Mouse (Mus musculus): ENCODE results near the gene Fabp3.

The Fabp3 gene

GRCm38 (mm10) chr4:130294513-130294912 lies 13.9 kb upstream of the Fabp3 start:
- DNase-seq (ENCODE audit: low spot score in 2 of 2), result no peak

GRCm38 (mm10) chr4:130295047-130295745 lies 13.2 kb upstream of the Fabp3 start:
- DNase-seq (ENCODE audit: low spot score in 2 of 2), result no peak

DNA sequence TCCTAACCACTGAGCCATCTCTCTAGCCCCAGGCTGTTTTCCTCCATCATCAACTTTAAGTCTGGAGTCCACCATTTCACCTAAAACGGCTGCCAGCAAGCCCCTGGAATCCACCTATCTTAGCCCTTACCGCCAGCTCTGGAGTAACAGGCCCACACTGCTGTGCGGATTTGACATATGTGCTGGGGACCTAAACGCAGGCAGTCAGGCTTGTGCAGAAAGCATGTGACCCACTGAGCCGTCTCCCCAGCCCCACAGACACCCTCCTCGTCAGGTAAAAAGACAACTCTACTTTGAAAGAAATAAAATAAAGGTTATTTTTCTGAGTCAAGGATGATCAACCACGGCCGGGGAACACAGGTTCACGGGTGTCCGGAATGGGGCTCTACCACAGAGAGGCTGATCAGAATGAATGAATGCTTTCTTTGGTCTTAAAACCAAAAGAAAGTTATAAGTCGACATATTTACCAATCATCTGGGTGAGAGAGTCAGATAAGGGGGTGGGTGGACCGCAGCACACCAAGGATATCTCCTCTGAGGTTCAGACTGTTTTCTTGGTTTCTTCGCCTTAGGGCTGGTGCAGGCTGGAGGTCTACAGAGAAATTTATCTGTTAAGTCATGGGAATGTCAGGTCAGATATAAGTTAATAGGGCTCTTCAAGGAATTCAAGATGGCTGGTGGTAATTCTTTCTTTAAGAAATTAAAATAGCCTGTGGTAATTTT lies 12.0 kb upstream of the Fabp3 start:
- no peak for DNase-seq (ENCODE audit: low spot score in 2 of 2)

DNA sequence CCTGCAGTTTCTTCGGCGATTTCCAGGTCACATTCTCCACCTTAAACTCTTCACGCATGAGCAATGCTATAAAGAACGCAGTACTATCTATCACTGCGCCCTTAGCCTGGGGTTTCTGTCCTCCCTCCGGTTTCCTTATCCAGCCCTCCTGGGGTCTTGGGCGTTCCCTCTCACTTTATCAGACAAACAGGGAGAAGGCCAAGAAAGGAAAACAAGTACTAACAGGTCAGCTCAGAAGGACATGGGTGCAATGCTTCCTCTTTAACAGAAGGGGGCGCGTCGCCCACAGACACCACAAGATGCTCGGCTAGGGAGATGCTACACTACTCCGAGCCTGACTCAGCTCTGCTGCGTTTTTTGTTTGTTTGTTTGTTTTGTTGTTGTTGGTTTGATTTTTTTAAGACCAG lies 11.3 kb upstream of the Fabp3 start:
- DNase-seq (ENCODE audit: low spot score in 2 of 2), result no peak

- DNase-seq (ENCODE audit: low spot score in 2 of 2), result no peak
These were observed 9.3 kb upstream of the Fabp3 start for GRCm38 (mm10) chr4:130298877-130299628.

DNA sequence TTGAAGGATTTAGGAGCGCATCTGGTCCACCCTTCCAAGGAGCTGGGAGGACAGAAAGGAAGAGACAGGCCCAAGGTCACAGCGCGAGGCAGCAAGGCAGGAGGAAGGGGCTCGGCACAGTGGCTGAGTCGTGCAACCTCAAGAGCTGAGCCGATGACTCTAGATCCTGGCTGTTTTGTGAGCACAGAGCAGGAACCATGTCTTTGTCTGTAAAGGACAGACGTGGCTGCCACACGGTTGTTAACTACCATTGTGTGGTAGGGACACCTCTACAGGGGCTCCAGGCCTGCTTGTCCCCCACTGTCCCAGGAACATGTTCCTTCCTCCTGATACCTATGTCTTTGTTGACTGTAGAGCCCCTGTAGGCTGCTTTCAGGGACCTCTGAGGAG lies 8.8 kb upstream of the Fabp3 start:
- no peak for DNase-seq (ENCODE audit: low spot score in 2 of 2)

GRCm38 (mm10) chr4:130302285-130302870 lies 6.0 kb upstream of the Fabp3 start:
- no peak for DNase-seq (ENCODE audit: low spot score in 2 of 2)

GRCm38 (mm10) chr4:130304746-130305145 lies 3.6 kb upstream of the Fabp3 start:
- no peak for DNase-seq (ENCODE audit: low spot score in 2 of 2)

DNA sequence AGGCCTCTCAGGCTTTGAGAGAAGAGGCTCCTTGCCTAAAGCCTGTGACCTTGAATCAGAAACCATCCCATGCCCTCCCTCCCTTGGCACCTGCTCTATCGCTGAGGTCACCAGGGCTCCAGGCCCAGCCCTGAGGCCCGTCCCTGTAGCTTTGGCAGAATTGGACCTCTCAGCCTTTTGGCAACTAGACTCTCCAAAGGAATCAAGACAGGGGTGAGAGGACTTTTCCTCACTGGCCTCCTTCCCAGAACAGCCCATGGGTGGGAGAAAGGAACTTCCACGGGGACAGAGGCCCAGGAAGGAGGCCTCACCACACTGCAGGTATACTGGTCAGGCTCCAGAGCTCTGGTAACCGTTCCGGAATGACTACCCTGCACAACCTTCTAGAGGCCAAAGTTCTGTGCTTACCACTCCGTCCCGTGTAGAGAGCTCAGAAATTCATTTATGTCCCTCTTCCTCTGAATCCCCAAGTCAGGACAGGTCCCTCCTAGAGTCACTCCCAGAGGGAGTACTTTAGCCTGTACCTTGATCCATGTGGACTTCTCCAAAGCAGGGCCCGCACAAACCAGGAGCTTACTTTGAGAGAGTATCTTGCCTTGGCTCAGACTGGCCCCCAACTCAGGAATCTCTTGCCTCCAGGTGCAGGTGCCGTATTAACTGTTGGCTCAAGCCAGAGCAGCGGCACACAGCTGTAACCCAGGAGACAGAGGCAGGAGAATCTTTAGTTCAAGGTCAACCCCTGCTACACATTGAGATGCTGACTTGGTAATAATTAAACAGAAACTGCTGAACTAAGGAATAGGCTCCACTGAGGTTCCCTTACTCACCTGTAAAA lies 1.4 kb upstream of the Fabp3 start:
- no peak for DNase-seq (ENCODE audit: low spot score in 2 of 2)

DNA sequence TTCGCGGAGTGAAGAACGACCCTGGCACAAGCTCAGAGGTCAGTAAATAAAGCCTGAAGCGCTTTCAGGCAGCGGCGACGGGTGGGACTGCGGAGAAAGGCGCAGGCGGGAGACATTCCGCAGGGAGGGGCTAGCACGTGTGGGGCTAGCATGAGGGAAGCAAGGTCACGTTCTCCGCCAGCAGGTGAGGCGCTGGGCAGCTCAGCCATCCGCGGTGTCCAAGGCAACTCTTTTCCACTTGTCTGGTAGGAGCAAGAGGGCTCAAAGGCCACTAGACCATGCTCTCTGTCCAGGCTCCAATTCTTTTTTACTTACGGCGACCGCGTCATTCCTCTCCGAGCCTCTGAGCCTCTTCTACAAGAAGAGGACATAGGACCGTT lies 554 bp upstream of the Fabp3 start:
- DNase-seq (ENCODE audit: low spot score in 2 of 2), result peak; percentile 54 to 57

DNA sequence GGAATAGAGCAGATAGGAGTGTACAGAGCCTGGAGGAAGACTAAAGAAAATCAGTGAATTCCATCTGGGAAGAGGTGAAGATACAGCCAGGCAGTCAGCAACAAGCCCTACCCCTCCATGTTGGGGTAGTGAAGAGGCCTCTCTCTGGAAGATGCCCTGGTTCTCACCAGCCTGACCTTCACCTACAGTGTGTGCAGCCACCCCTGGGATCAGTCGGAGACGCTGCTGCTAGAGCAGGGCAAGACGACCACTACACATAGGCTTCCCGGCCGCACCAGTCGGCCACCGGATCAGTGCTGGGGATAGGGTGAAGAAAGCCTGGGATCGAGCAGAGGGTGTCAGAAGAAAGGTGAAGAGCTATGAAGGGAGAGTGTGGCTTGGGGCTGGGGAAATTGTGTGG lies 859 bp downstream of the Fabp3 start:
- DNase-seq (ENCODE audit: low spot score in 2 of 2), result no peak

DNA sequence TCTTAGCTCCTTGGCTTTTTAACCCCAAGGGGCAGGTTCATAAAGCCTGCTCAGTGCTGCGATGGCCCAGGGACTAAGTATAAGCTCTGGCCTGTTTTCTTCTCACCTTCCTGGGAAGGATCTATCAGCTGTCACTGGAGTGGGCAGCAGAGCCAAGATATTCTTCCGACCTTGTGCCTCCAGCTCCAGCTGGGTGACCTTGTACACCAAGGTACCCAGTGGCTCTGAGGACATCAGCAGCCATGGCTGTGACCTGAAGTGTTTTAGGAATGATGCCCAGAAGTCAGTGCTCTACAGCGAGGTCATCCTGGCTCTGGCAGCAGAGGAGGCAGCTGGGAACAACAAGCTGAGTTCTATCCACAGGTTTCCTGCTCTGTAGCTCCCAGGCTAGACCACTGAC lies 4.1 kb downstream of the Fabp3 start:
- DNase-seq (ENCODE audit: low spot score in 2 of 2), result no peak

GRCm38 (mm10) chr4:130313552-130313951 lies 5.2 kb downstream of the Fabp3 start:
- no peak for DNase-seq (ENCODE audit: low spot score in 2 of 2)

GRCm38 (mm10) chr4:130315771-130316527 lies 7.6 kb downstream of the Fabp3 start:
- no peak for DNase-seq (ENCODE audit: low spot score in 2 of 2)

DNA sequence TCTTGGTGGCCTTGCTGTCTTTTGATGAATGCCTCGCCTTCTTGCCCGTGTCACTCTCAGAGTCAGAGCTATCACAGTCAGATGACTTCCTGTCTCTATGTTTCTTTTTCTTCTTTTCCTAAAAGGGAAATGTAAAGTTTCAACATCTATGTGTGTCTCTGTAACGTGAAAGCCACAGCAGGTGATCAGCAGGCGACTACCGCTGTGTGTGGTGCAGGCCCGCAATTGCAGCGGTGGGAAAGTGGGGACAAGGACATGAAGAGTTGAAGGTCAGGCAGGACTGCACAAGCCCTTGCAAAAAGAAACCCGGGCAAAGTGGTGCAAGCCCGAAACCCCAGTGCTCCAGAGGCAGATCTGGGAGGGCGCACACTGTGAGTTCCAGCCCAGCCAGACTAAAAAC lies 8.3 kb downstream of the Fabp3 start:
- DNase-seq (ENCODE audit: low spot score in 2 of 2), result no peak

GRCm38 (mm10) chr4:130318122-130318521 lies 9.7 kb downstream of the Fabp3 start:
- DNase-seq (ENCODE audit: low spot score in 2 of 2), result no peak

- no peak for DNase-seq (ENCODE audit: low spot score in 2 of 2)
These were observed 11.2 kb downstream of the Fabp3 start for GRCm38 (mm10) chr4:130319564-130319963.

GRCm38 (mm10) chr4:130321640-130322039 lies 13.2 kb downstream of the Fabp3 start:
- DNase-seq (ENCODE audit: low spot score in 2 of 2), result no peak

DNA sequence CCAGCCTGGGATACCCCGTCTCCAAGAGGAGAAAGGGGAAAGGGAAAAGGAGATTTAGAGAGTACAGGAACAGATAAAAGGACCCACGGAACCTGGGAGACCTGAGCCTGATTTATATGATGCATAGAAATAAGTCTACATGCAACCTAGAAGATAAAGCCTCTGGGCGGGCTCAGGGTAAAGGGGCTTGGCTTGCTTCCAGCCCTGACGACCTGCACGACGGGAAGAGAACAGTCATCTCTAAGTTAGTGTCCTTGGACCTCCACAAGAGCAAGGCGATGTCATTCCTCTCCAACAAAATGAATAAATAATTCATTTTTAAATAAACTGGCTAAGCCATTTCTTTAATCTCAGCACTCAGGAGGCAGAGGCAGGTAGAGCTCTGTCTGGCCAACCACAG lies 14.2 kb downstream of the Fabp3 start:
- no peak for DNase-seq (ENCODE audit: low spot score in 2 of 2)

DNA sequence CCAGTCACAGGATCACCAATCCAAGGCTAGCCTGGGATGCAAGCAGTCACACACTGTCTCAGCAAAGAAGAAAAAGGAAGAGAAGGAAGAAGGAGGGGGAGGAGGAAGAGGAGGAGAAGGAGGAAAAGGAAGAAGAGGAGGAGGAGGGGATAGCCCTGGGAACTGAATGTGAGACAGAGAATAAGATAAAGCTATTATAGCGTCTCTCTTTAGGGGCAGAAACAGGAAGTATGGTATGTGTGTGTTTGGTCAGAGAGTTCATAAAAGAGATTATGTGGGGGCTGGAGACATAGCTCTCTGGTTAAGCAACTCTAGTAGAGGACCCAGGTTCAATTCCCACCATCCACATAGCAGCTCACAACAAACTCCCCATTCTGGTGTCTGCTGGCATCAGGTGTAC lies 14.8 kb downstream of the Fabp3 start:
- no peak for DNase-seq (ENCODE audit: low spot score in 2 of 2)

DNA sequence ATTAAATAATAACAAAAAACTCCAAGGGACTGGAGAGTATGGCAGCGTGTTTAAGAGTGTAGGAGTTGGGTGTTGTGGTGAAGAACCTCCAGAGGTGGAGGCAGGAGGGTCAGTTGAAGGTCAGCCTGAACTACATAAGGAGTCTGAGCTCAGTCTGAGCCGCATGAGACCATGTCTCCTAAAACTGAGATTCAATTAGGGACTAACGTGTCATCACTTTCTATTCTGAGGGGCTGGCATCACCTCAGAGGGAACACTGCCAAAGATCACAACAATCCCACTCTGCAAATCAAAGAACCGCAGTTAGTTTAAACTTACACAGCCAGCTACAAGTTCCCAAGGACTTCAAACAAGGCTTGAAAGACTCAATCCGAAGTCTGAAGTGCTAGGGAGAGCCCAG lies 15.2 kb downstream of the Fabp3 start:
- DNase-seq (ENCODE audit: low spot score in 2 of 2), result no peak

Measured in right cerebral cortex, adult 2 months (tissue).